Mouse (Mus musculus) olfactory bulb, adult 2 months (tissue): ENCODE measurements around the gene Saysd1. TPM values are rescaled to one million over a fixed set of nuclear protein-coding genes. Genes with fewer than 3 reads are reported as not detected.

Experiments
- H3K27ac ChIP-seq: fragments of 200-500 bp; 2 replicates; pipeline ENCODE4 v1.5.1; 2012; ENCODE audit warnings: low read depth, low read length; ENCODE audit not compliant: insufficient read depth
- H3K4me1 ChIP-seq: fragments of 200-500 bp; 2 replicates; pipeline ENCODE4 v1.6.1; 2012; ENCODE audit warnings: low read length; ENCODE audit not compliant: control insufficient read depth, insufficient read depth
- H3K4me3 ChIP-seq: fragments of 200-500 bp; 2 replicates; pipeline ENCODE4 v1.5.1; 2012; ENCODE audit warnings: mild to moderate bottlenecking, low read depth, low read length, moderate library complexity; ENCODE audit not compliant: insufficient read depth
- CTCF ChIP-seq: fragments of 200-500 bp; IDR thresholded peaks from 2 replicates; pipeline ENCODE4 v1.5.1; 2012; ENCODE audit warnings: low read depth, mild to moderate bottlenecking, low read length, moderate library complexity; ENCODE audit not compliant: insufficient read depth
- POLR2A ChIP-seq: fragments of 200-500 bp; IDR thresholded peaks from 2 replicates; pipeline ENCODE4 v1.6.1; 2012; ENCODE audit warnings: mild to moderate bottlenecking, low read depth, low read length, moderate library complexity; ENCODE audit not compliant: insufficient read depth
- WGBS: fragments of 180-500 bp; shearing (Covaris S2); methylation state at CpG from one replicate; pipeline ENCODE4 v1.1.7; 2018; 5-methylcytosine and 5-hydroxymethylcytosine counted together
- polyA plus RNA-seq: library from polyadenylated mRNA; stranded (reverse); fragments of >200 nt; gene quantifications from 2 replicates; pipeline ENCODE4 v1.2.4, GENCODE M21; 2012; ENCODE audit warnings: low replicate concordance; ENCODE audit not compliant: missing spikeins, insufficient read depth, insufficient read length

Saysd1 gene
- polyA plus RNA-seq, 1 experiment: not detected

- no peak overlapping the region for H3K4me3 ChIP-seq
- 91% methylated on average over 7 of the region's 7 CpGs for WGBS
- no peaks in the 10 kb centered on the region for H3K4me1 ChIP-seq
- no peak overlapping the region for H3K27ac ChIP-seq
- no peak for TF ChIP-seq CTCF
- TF ChIP-seq POLR2A: no peak
Observed at GRCm38 (mm10) chr14:20075544-20075943, 62.8 kb downstream of the Saysd1 start.

- Histone ChIP-seq H3K4me3 (no peak overlapping the region), H3K27ac (no peak overlapping the region), H3K4me1 (no peaks in the 10 kb centered on the region)
- WGBS: 75% methylated on average over 1 of the region's 1 CpGs
- TF ChIP-seq POLR2A: no peak
- no peak for TF ChIP-seq CTCF
Observed at GRCm38 (mm10) chr14:20074759-20075158, 63.6 kb downstream of the Saysd1 start.

DNA sequence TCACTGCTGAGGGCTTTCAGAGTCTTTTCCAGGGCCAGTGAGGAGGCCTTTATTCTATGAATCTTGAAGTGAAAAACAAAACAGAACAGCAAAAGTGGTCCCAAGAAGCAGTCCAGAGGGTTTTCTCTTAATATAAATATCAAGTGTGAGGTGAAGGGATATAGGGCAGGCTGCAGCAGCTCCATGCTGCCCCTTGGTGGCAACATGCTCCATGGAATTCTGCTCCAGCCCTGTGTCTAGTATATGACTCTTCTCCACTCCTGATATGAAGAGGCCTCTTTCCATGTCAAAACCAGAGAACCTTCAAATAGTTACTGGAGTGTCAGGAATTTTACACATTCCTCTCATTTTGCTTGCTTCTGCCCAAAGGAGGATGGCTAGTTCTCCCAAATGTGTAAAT, 67.7 kb downstream of the Saysd1 start:
- H3K4me1 ChIP-seq: no peaks in the 10 kb centered on the region
- no peak overlapping the region for H3K27ac ChIP-seq
- TF ChIP-seq CTCF (0 out of 2 replicates have a peak, but pooled peaks have one; percentile 27), POLR2A (no peak)
- no peak overlapping the region for H3K4me3 ChIP-seq

GRCm38 (mm10) chr14:20068365-20068764, 70.0 kb downstream of the Saysd1 start:
- no peak overlapping the region for H3K4me3 ChIP-seq
- H3K27ac ChIP-seq: no peak overlapping the region
- H3K4me1 ChIP-seq: no peaks in the 10 kb centered on the region
- 96% methylated on average over 2 of the region's 2 CpGs for WGBS
- TF ChIP-seq POLR2A: no peak
- no peak for TF ChIP-seq CTCF

- 44% methylated on average over 18 of the region's 18 CpGs for WGBS
Observed at GRCm38 (mm10) chr14:20067293-20068074, 70.8 kb downstream of the Saysd1 start.

GRCm38 (mm10) chr14:20064771-20065170, 73.6 kb downstream of the Saysd1 start:
- TF ChIP-seq POLR2A: no peak
- no peak for TF ChIP-seq CTCF
- H3K4me3 ChIP-seq: no peak overlapping the region
- no peaks in the 10 kb centered on the region for H3K4me1 ChIP-seq
- no peak overlapping the region for H3K27ac ChIP-seq

More at GRCm38 (mm10) chr14:20067293-20068074, 70.8 kb downstream of the Saysd1 start:
- TF ChIP-seq CTCF (no peak), POLR2A (no peak)
- H3K27ac ChIP-seq: no peak overlapping the region
- no peaks in the 10 kb centered on the region for H3K4me1 ChIP-seq
- H3K4me3 ChIP-seq: no peak overlapping the region

DNA sequence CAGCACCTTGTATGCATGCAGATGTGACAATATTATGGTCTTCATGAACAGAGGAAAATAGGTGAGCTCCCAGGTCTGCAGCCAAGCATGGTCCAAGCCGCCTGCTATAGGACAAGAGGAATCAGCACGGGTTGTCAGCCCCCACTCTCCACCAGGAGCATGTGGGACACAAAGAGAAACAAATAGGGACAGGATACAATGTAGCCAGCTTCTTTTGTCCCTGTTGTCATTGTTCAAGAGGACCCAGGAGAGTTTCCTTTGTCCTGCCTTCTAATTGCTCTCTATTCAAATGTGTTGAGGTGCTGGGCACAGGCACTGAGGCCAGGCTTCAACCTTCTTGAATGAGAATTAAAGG, 89.9 kb downstream of the Saysd1 start:
- 56% methylated on average over 2 of the region's 2 CpGs for WGBS
- H3K27ac ChIP-seq: no peak overlapping the region
- no peak for TF ChIP-seq CTCF
- no peak for TF ChIP-seq POLR2A
- no peak overlapping the region for H3K4me3 ChIP-seq
- H3K4me1 ChIP-seq: peaks cover 4% of the 10 kb centered on the region; the same call in 1 of the 2 replicates

GRCm38 (mm10) chr14:20047814-20048480, 90.4 kb downstream of the Saysd1 start:
- TF ChIP-seq POLR2A (no peak), CTCF (no peak)
- Histone ChIP-seq H3K27ac (no peak overlapping the region), H3K4me1 (peaks cover 4% of the 10 kb centered on the region; the same call in 1 of the 2 replicates), H3K4me3 (no peak overlapping the region)
- 31% methylated on average over 3 of the region's 3 CpGs for WGBS

- no peak for TF ChIP-seq POLR2A
- TF ChIP-seq CTCF: no peak
- Histone ChIP-seq H3K4me3 (no peak overlapping the region), H3K27ac (no peak overlapping the region), H3K4me1 (peaks cover 4% of the 10 kb centered on the region; the same call in 1 of the 2 replicates)
- WGBS: 60% methylated on average over 2 of the region's 2 CpGs
Observed at GRCm38 (mm10) chr14:20047291-20047690, 91.0 kb downstream of the Saysd1 start.

DNA sequence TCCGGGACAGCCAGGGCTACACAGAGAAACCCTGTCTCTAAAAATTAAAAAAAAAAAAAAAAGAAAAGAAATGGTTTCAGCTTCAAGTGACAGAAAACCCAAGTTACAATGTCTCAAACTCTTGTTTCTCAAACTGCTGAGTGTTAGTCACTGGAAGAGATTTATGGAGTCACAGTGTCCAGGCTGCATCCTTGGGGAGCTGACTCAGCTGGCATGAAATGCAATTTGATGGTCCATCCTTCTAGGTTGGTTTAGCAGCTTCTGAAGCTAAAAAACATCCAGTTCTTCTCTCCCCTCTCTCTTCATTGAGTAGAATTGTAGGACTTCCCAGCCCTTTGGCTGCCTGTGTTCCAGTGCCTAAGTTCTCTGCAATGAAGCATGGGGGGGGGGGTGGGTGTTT, 94.3 kb downstream of the Saysd1 start:
- no peak overlapping the region for H3K27ac ChIP-seq
- WGBS: 93% methylated on average over 1 of the region's 1 CpGs
- TF ChIP-seq CTCF: no peak
- no peak for TF ChIP-seq POLR2A
- H3K4me1 ChIP-seq: peaks cover 4% of the 10 kb centered on the region; the same call in 1 of the 2 replicates
- H3K4me3 ChIP-seq: no peak overlapping the region
